Mouse (Mus musculus): ENCODE measurements around the gene Tenm4. TPM values are rescaled to one million over a fixed set of nuclear protein-coding genes. Genes with fewer than 3 reads are reported as not detected.

The Tenm4 gene
- polyA plus RNA-seq, 1 experiment from 2014 or later = 31.5 TPM

GRCm38 (mm10) chr7:96716911-96717310 is 545.9 kb downstream of the Tenm4 start:
- 82% methylated on average over 4 of the region's 4 CpGs for WGBS
- Histone ChIP-seq H3K36me3 (replicated peaks) (peaks cover 57% of the 10 kb centered on the region), H3K9me3 (no peaks in the 10 kb centered on the region), H3K27me3 (replicated peaks; ENCODE audit: low read depth, poor library complexity, severe bottlenecking) (peaks cover 35% of the 10 kb centered on the region), H3K4me1 (peaks cover 38% of the 10 kb centered on the region), H3K27ac (replicated peaks) (no peak overlapping the region), H3K4me3 (no peak overlapping the region)
- DNase-seq (ENCODE audit: low spot score) = no peak

- Histone ChIP-seq H3K36me3 (replicated peaks) (peaks cover 57% of the 10 kb centered on the region), H3K27me3 (replicated peaks; ENCODE audit: low read depth, poor library complexity, severe bottlenecking) (peaks cover 46% of the 10 kb centered on the region), H3K27ac (replicated peaks) (peak overlapping the region; percentile 75), H3K4me1 (peaks cover 38% of the 10 kb centered on the region), H3K9me3 (no peaks in the 10 kb centered on the region), H3K4me3 (no peak overlapping the region)
- WGBS = 35% methylated on average over 14 of the region's 14 CpGs
- DNase-seq (ENCODE audit: low spot score) = peak; percentile 48
Measured at GRCm38 (mm10) chr7:96718201-96719155, 547.4 kb downstream of the Tenm4 start.

- H3K4me1 ChIP-seq = peaks cover 38% of the 10 kb centered on the region
- WGBS = 74% methylated on average over 1 of the region's 1 CpGs
- no peak overlapping the region for H3K27ac ChIP-seq (replicated peaks)
- no peak overlapping the region for H3K4me3 ChIP-seq
- peaks cover 50% of the 10 kb centered on the region for H3K27me3 ChIP-seq (replicated peaks; ENCODE audit: low read depth, poor library complexity, severe bottlenecking)
- no peaks in the 10 kb centered on the region for H3K9me3 ChIP-seq
- peaks cover 58% of the 10 kb centered on the region for H3K36me3 ChIP-seq (replicated peaks)
- DNase-seq (ENCODE audit: low spot score) = no peak
Measured at GRCm38 (mm10) chr7:96719926-96720325, 548.9 kb downstream of the Tenm4 start.

GRCm38 (mm10) chr7:96720465-96720864 is 549.4 kb downstream of the Tenm4 start:
- Histone ChIP-seq H3K4me1 (peaks cover 38% of the 10 kb centered on the region), H3K27ac (replicated peaks) (no peak overlapping the region), H3K27me3 (replicated peaks; ENCODE audit: low read depth, poor library complexity, severe bottlenecking) (peaks cover 49% of the 10 kb centered on the region), H3K9me3 (no peaks in the 10 kb centered on the region), H3K4me3 (no peak overlapping the region), H3K36me3 (replicated peaks) (peaks cover 57% of the 10 kb centered on the region)
- DNase-seq (ENCODE audit: low spot score) = no peak
- 89% methylated on average over 5 of the region's 5 CpGs for WGBS

- peaks cover 29% of the 10 kb centered on the region for H3K27me3 ChIP-seq (replicated peaks; ENCODE audit: low read depth, poor library complexity, severe bottlenecking)
- peaks cover 60% of the 10 kb centered on the region for H3K36me3 ChIP-seq (replicated peaks)
- no peak for DNase-seq (ENCODE audit: low spot score)
- H3K9me3 ChIP-seq = no peaks in the 10 kb centered on the region
- WGBS = 59% methylated on average over 3 of the region's 3 CpGs
- H3K4me3 ChIP-seq = no peak overlapping the region
- H3K4me1 ChIP-seq = peaks cover 26% of the 10 kb centered on the region
- no peak overlapping the region for H3K27ac ChIP-seq (replicated peaks)
Measured at GRCm38 (mm10) chr7:96722796-96723195, 551.8 kb downstream of the Tenm4 start.

GRCm38 (mm10) chr7:96725603-96726002 is 554.6 kb downstream of the Tenm4 start:
- Histone ChIP-seq H3K4me3 (no peak overlapping the region), H3K27ac (replicated peaks) (no peak overlapping the region), H3K9me3 (no peaks in the 10 kb centered on the region), H3K4me1 (peaks cover under 1% of the 10 kb centered on the region; the same call in 1 of the 2 replicates), H3K36me3 (replicated peaks) (peaks cover 79% of the 10 kb centered on the region), H3K27me3 (replicated peaks; ENCODE audit: low read depth, poor library complexity, severe bottlenecking) (peaks cover 32% of the 10 kb centered on the region)
- no peak for DNase-seq (ENCODE audit: low spot score)
- WGBS = 91% methylated on average over 5 of the region's 5 CpGs

GRCm38 (mm10) chr7:96730360-96730759 is 559.3 kb downstream of the Tenm4 start:
- 0 out of 2 replicates have a peak, but pooled peaks cover 4% of the 10 kb centered on the region for H3K27me3 ChIP-seq (replicated peaks; ENCODE audit: low read depth, poor library complexity, severe bottlenecking)
- 93% methylated on average over 1 of the region's 1 CpGs for WGBS

GRCm38 (mm10) chr7:96731947-96732346 is 560.9 kb downstream of the Tenm4 start:
- H3K9me3 ChIP-seq = no peaks in the 10 kb centered on the region
- 90% methylated on average over 4 of the region's 4 CpGs for WGBS
- DNase-seq (ENCODE audit: low spot score) = no peak
- no peak overlapping the region for H3K4me3 ChIP-seq
- no peak overlapping the region for H3K27ac ChIP-seq (replicated peaks)
- H3K27me3 ChIP-seq (replicated peaks; ENCODE audit: low read depth, poor library complexity, severe bottlenecking) = 0 out of 2 replicates have a peak, but pooled peaks cover 4% of the 10 kb centered on the region
- H3K36me3 ChIP-seq (replicated peaks) = peaks cover 58% of the 10 kb centered on the region
- H3K4me1 ChIP-seq = peaks cover 29% of the 10 kb centered on the region

More at GRCm38 (mm10) chr7:96730360-96730759, 559.3 kb downstream of the Tenm4 start:
- peaks cover 54% of the 10 kb centered on the region for H3K36me3 ChIP-seq (replicated peaks)
- H3K27ac ChIP-seq (replicated peaks) = no peak overlapping the region
- DNase-seq (ENCODE audit: low spot score) = no peak
- H3K4me1 ChIP-seq = peaks cover 28% of the 10 kb centered on the region
- H3K4me3 ChIP-seq = no peak overlapping the region
- no peaks in the 10 kb centered on the region for H3K9me3 ChIP-seq

- no peak for DNase-seq (ENCODE audit: low spot score)
- 64% methylated on average over 7 of the region's 7 CpGs for WGBS
- H3K27me3 ChIP-seq (replicated peaks; ENCODE audit: low read depth, poor library complexity, severe bottlenecking) = no peaks in the 10 kb centered on the region
- peaks cover 39% of the 10 kb centered on the region for H3K4me1 ChIP-seq
- H3K36me3 ChIP-seq (replicated peaks) = peaks cover 60% of the 10 kb centered on the region
- no peaks in the 10 kb centered on the region for H3K9me3 ChIP-seq
- H3K27ac ChIP-seq (replicated peaks) = peak overlapping the region; percentile 57; the same call in 1 of the 2 replicates
- H3K4me3 ChIP-seq = no peak overlapping the region
Measured at GRCm38 (mm10) chr7:96734315-96735058, 563.4 kb downstream of the Tenm4 start.

- Histone ChIP-seq H3K9me3 (no peaks in the 10 kb centered on the region), H3K4me1 (peaks cover 61% of the 10 kb centered on the region)
- whole genome bisulfite sequencing = 67% methylated on average over 6 of the region's 6 CpGs
Measured at GRCm38 (mm10) chr7:96740631-96741030, 569.6 kb downstream of the Tenm4 start.

GRCm38 (mm10) chr7:96742221-96742620 is 571.2 kb downstream of the Tenm4 start:
- peaks cover 77% of the 10 kb centered on the region for H3K4me1 ChIP-seq
- no peak for DNase-seq (ENCODE audit: low spot score)
- no peaks in the 10 kb centered on the region for H3K9me3 ChIP-seq
- peaks cover 22% of the 10 kb centered on the region for H3K36me3 ChIP-seq (replicated peaks)
- WGBS = 41% methylated on average over 7 of the region's 7 CpGs
- H3K27ac ChIP-seq (replicated peaks) = peak overlapping the region; percentile 48; the same call in 1 of the 2 replicates
- H3K4me3 ChIP-seq = no peak overlapping the region
- no peaks in the 10 kb centered on the region for H3K27me3 ChIP-seq (replicated peaks; ENCODE audit: low read depth, poor library complexity, severe bottlenecking)

More at GRCm38 (mm10) chr7:96740631-96741030, 569.6 kb downstream of the Tenm4 start:
- no peaks in the 10 kb centered on the region for H3K27me3 ChIP-seq (replicated peaks; ENCODE audit: low read depth, poor library complexity, severe bottlenecking)
- H3K27ac ChIP-seq (replicated peaks) = peak overlapping the region; percentile 49
- H3K36me3 ChIP-seq (replicated peaks) = peaks cover 38% of the 10 kb centered on the region
- H3K4me3 ChIP-seq = no peak overlapping the region
- no peak for DNase-seq (ENCODE audit: low spot score)

- Histone ChIP-seq H3K4me1 (peaks cover 85% of the 10 kb centered on the region), H3K36me3 (replicated peaks) (0 out of 2 replicates have a peak, but pooled peaks cover 5% of the 10 kb centered on the region), H3K27me3 (replicated peaks; ENCODE audit: low read depth, poor library complexity, severe bottlenecking) (no peaks in the 10 kb centered on the region), H3K9me3 (no peaks in the 10 kb centered on the region), H3K27ac (replicated peaks) (peak overlapping the region; percentile 87), H3K4me3 (no peak overlapping the region)
- WGBS = 23% methylated on average over 6 of the region's 6 CpGs
- peak; percentile 81 for DNase-seq (ENCODE audit: low spot score)
Measured at GRCm38 (mm10) chr7:96745956-96746355, 574.9 kb downstream of the Tenm4 start.
